Mouse (Mus musculus): ENCODE measurements around the gene Adgrg5. TPM values are rescaled to one million over a fixed set of nuclear protein-coding genes. Genes with fewer than 3 reads are reported as not detected.

Gene Adgrg5
- polyA plus RNA-seq, 1 experiment = 0.15 TPM

DNA sequence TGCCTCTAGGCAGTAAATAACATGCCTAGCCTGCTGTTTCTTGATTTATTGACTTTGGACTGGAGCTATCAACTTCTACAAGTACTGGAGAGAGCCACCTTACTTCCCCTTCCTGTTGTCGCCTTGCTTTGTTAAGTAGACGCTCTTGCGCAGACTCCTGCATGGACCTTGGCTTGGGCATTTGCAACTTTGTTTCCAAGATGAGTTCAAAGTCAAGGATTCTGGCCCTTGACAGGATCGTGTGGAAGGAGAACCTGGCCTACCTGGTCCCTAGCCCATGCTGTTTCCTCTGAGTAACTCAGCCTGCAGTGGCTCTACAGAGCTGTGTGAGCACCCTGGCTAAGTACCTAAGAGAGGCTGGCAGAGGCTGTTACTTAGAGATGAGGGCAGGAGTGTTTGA lies 43.6 kb downstream of the Adgrg5 start:
- H3K4me1 ChIP-seq (ENCODE audit: control insufficient read depth, insufficient read depth, low read length) = no peaks in the 10 kb centered on the region
- TF ChIP-seq POLR2A (IDR thresholded peaks at IDR 0.05; ENCODE audit: control insufficient read depth, low read depth, low read length) = no peak
- H3K27me3 ChIP-seq (ENCODE audit: control insufficient read depth, insufficient read depth, low read length) = no peaks in the 10 kb centered on the region
- H3K36me3 ChIP-seq (ENCODE audit: control insufficient read depth, insufficient read depth, low read length) = no peaks in the 10 kb centered on the region
- no peak overlapping the region for H3K4me3 ChIP-seq (ENCODE audit: control insufficient read depth, low read depth, low read length)
- no peak overlapping the region for H3K27ac ChIP-seq (ENCODE audit: control insufficient read depth, insufficient read depth, low read depth, low read length)

DNA sequence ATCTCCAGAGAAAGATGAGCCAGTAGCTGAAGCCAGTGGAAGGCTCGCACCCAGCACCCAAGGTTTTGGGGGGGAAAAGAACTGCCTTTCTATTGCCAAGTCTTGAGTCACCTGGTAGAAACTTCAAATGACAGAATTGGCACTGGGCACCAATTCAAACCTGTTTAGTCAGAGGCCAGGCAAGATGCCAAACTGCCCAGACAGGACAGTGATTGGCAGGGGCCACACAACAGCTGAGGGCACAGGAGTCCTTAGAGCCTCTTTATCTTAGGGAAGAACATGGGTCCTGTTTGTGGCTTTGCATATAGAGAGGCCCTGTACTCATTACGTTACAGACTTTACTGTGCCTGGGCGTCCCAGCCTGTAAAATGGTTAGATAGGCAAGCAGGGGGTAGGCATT lies 44.1 kb downstream of the Adgrg5 start:
- no peak overlapping the region for H3K27ac ChIP-seq (ENCODE audit: control insufficient read depth, insufficient read depth, low read depth, low read length)
- no peaks in the 10 kb centered on the region for H3K4me1 ChIP-seq (ENCODE audit: control insufficient read depth, insufficient read depth, low read length)
- H3K36me3 ChIP-seq (ENCODE audit: control insufficient read depth, insufficient read depth, low read length) = no peaks in the 10 kb centered on the region
- no peaks in the 10 kb centered on the region for H3K27me3 ChIP-seq (ENCODE audit: control insufficient read depth, insufficient read depth, low read length)
- TF ChIP-seq CTCF (IDR thresholded peaks at IDR 0.05; ENCODE audit: control insufficient read depth, insufficient read depth, insufficient replicate concordance, low read depth, low read length) = no peak
- TF ChIP-seq POLR2A (IDR thresholded peaks at IDR 0.05; ENCODE audit: control insufficient read depth, low read depth, low read length) = no peak
- no peak overlapping the region for H3K4me3 ChIP-seq (ENCODE audit: control insufficient read depth, low read depth, low read length)

DNA sequence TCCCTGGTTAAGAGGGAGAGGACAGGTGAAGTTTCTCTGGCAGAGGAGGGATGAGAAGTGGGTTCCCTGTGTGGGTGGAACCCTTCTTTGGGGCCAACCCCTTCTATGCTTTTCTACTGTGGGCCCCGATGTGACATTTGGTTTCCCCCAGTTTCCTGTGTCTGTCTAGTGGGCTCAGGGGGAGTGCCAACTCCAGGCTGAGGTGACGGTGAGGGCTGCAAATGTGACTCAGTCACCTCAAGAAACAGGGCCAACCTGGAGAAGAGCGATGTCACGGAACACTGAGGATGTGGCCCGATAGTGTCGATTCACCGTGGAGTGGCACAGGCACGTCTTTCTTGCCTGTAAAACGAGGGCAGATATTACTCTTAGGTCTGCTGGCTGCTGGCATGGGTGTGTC lies 49.8 kb downstream of the Adgrg5 start:
- Histone ChIP-seq H3K27me3 (ENCODE audit: control insufficient read depth, insufficient read depth, low read length) (no peaks in the 10 kb centered on the region), H3K4me1 (ENCODE audit: control insufficient read depth, insufficient read depth, low read length) (peaks cover 5% of the 10 kb centered on the region), H3K4me3 (ENCODE audit: control insufficient read depth, low read depth, low read length) (no peak overlapping the region), H3K27ac (ENCODE audit: control insufficient read depth, insufficient read depth, low read depth, low read length) (no peak overlapping the region), H3K36me3 (ENCODE audit: control insufficient read depth, insufficient read depth, low read length) (no peaks in the 10 kb centered on the region)
- TF ChIP-seq CTCF (IDR thresholded peaks at IDR 0.05; ENCODE audit: control insufficient read depth, insufficient read depth, insufficient replicate concordance, low read depth, low read length) (no peak), POLR2A (IDR thresholded peaks at IDR 0.05; ENCODE audit: control insufficient read depth, low read depth, low read length) (no peak)

DNA sequence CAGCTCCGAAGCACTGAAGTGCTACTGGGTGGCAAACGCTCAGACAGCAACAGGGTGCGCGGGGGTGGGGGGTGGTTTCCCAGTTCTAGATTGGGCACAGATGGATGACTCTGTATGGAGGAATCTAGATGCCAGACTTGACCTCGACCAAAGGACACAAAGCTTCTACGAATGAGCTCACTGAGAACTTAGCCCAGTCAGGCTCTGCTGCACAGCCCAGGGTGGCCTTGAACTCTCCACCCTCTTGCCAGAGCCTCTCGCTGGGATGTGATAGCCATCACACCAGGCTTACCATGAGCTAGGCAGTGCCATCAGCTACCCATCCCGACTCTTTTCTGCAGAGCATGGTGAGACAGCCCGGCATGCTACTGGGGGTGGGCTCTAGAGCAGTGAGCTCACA lies 50.3 kb downstream of the Adgrg5 start:
- no peak overlapping the region for H3K4me3 ChIP-seq (ENCODE audit: control insufficient read depth, low read depth, low read length)
- no peaks in the 10 kb centered on the region for H3K36me3 ChIP-seq (ENCODE audit: control insufficient read depth, insufficient read depth, low read length)
- H3K27ac ChIP-seq (ENCODE audit: control insufficient read depth, insufficient read depth, low read depth, low read length) = no peak overlapping the region
- peaks cover 5% of the 10 kb centered on the region for H3K4me1 ChIP-seq (ENCODE audit: control insufficient read depth, insufficient read depth, low read length)
- TF ChIP-seq CTCF (IDR thresholded peaks at IDR 0.05; ENCODE audit: control insufficient read depth, insufficient read depth, insufficient replicate concordance, low read depth, low read length) (no peak), POLR2A (IDR thresholded peaks at IDR 0.05; ENCODE audit: control insufficient read depth, low read depth, low read length) (no peak)
- no peaks in the 10 kb centered on the region for H3K27me3 ChIP-seq (ENCODE audit: control insufficient read depth, insufficient read depth, low read length)

DNA sequence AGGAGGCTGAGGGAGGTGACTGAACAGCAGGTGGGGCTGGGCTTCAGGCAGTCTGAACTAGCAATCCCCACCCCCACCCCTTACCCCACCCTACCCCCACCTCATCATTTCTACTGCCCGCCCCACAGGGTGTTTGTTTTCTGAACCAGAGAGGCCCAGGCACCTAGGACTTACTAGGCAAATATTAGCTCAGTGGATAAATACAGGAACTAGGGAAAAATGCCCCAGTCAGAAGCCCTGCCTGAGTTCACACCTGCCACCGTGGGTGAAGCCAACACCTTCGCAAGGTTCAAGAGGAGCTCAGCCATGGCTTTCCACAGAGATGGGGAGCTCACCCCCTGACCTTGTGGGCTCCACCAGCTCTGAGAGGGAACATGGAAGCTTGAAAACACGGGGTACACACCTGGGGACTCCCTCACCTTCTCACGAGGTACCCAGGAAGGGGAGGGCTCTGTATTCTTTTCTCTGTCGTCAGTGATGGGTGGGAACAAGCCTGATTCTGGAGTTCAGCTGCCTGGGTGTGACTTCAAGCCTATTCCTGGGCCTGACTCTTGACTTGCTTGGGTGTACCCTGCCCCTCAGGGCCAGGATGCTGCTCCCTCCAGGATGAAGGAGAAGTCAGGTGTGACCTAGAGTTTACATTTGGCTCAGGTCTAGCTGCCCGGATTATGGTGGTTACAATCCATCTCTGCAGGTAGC lies 51.1 kb downstream of the Adgrg5 start, which contains the start of gene Adgrg1:
TSS of gene Adgrg1 (plus strand) at position 285 of the 699 bp plus-strand sequence.
- TF ChIP-seq POLR2A (IDR thresholded peaks at IDR 0.05; ENCODE audit: control insufficient read depth, low read depth, low read length) (no peak), CTCF (IDR thresholded peaks at IDR 0.05; ENCODE audit: control insufficient read depth, insufficient read depth, insufficient replicate concordance, low read depth, low read length) (no peak)
- no peaks in the 10 kb centered on the region for H3K36me3 ChIP-seq (ENCODE audit: control insufficient read depth, insufficient read depth, low read length)

DNA sequence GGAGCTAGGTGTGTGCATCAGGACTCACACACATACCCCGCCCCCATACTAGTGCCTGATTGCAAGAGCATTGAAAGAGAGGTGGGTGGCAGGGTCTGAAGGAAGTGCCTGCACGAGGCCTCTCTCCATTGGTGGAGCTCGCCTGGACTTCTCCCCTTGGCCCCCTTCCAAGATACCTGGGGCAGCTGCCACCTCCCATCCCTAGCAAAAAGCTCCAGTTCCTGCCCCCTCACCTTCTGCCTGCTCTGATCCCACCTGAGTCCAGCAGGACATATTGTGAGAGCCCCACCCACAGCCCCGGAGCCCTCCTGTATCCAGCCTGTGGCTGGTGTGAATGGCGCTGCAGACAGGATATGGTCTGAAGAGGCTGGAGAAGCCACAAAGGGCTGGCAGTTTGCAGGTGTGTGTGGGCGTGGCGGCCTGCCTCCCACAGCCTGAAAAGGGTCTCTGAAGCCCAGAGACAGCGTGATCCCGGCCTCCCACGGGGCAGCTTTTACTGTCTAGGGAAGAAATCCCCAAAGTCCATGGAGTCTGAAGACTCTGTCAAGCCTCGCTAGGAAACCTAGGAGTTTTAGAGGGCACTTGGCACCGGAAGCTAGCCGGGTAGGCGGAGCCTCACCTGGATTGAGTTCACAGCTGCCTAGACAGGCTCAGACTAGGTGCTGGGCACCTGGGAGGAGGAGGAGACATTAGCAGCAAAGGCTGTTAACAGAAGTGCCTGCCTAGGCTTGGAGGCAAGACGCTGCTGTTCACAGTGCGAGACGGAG lies 53.3 kb downstream of the Adgrg5 start:
- Histone ChIP-seq H3K27me3 (ENCODE audit: control insufficient read depth, insufficient read depth, low read length) (no peaks in the 10 kb centered on the region), H3K4me3 (ENCODE audit: control insufficient read depth, low read depth, low read length) (peak overlapping the region; percentile 2), H3K4me1 (ENCODE audit: control insufficient read depth, insufficient read depth, low read length) (peaks cover 5% of the 10 kb centered on the region), H3K36me3 (ENCODE audit: control insufficient read depth, insufficient read depth, low read length) (no peaks in the 10 kb centered on the region), H3K27ac (ENCODE audit: control insufficient read depth, insufficient read depth, low read depth, low read length) (no peak overlapping the region)
- TF ChIP-seq CTCF (IDR thresholded peaks at IDR 0.05; ENCODE audit: control insufficient read depth, insufficient read depth, insufficient replicate concordance, low read depth, low read length) = no peak
- TF ChIP-seq POLR2A (IDR thresholded peaks at IDR 0.05; ENCODE audit: control insufficient read depth, low read depth, low read length) = no peak

More for the DNA sequence above, 51.1 kb downstream of the Adgrg5 start, which contains the start of gene Adgrg1:
- H3K27me3 ChIP-seq (ENCODE audit: control insufficient read depth, insufficient read depth, low read length) = no peaks in the 10 kb centered on the region
- no peak within 1 kb of the TSS for H3K4me3 ChIP-seq (ENCODE audit: control insufficient read depth, low read depth, low read length)
- H3K27ac ChIP-seq (ENCODE audit: control insufficient read depth, insufficient read depth, low read depth, low read length) = no peak within 1 kb of the TSS
- H3K4me1 ChIP-seq (ENCODE audit: control insufficient read depth, insufficient read depth, low read length) = peaks cover 5% of the 10 kb centered on the region

DNA sequence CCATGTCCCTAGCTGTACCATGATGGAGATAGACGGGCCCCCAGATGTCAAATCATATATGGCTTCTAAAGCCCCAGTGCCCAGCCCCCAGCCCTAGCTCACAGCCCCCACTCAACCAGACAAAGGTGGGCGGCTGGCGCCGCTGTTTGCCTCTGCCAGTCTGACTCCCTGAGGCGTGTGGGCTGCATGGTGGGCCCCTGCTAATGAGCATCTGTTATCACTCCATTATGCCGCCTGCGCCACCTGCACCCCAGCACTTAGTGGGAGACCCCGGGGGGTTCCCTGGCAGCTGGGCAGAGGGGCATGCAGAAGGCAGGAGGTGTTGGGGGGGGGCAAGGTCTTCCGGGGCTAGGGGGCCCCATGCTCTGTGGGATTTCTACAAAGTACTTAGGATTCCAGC lies 54.6 kb downstream of the Adgrg5 start:
- Histone ChIP-seq H3K4me3 (ENCODE audit: control insufficient read depth, low read depth, low read length) (no peak overlapping the region), H3K27me3 (ENCODE audit: control insufficient read depth, insufficient read depth, low read length) (no peaks in the 10 kb centered on the region), H3K27ac (ENCODE audit: control insufficient read depth, insufficient read depth, low read depth, low read length) (no peak overlapping the region), H3K4me1 (ENCODE audit: control insufficient read depth, insufficient read depth, low read length) (peaks cover 7% of the 10 kb centered on the region), H3K36me3 (ENCODE audit: control insufficient read depth, insufficient read depth, low read length) (no peaks in the 10 kb centered on the region)
- TF ChIP-seq POLR2A (IDR thresholded peaks at IDR 0.05; ENCODE audit: control insufficient read depth, low read depth, low read length) (no peak), CTCF (IDR thresholded peaks at IDR 0.05; ENCODE audit: control insufficient read depth, insufficient read depth, insufficient replicate concordance, low read depth, low read length) (no peak)
